Mouse (Mus musculus) stomach, embryonic 16.5 days (tissue): ENCODE data around the gene Ivd. TPM values are rescaled to one million over a fixed set of nuclear protein-coding genes. Genes with fewer than 3 reads are reported as not detected.

Experiments used
- ATAC-seq: fragments of 200-750 bp; cut with Nextera tagmentation; 2 replicates; pipeline ENCODE4 v1.8.0; 2017; ENCODE audit warnings: moderate number of reproducible peaks, moderate TSS enrichment; ENCODE audit not compliant: insufficient read depth, low FRiP score
- H3K27ac ChIP-seq: fragments of 300-500 bp; sonication (generic); 2 replicates; pipeline ENCODE4 v1.5.1; 2014; ENCODE audit warnings: low read length
- H3K27me3 ChIP-seq: fragments of 300-500 bp; sonication (generic); 2 replicates; pipeline ENCODE4 v1.6.1; 2014; ENCODE audit warnings: low read length, control low read depth, mixed read lengths; ENCODE audit not compliant: control insufficient read depth, insufficient read depth
- H3K36me3 ChIP-seq: fragments of 300-500 bp; sonication (generic); 2 replicates; pipeline ENCODE4 v1.6.1; 2014; ENCODE audit warnings: low read length; ENCODE audit not compliant: control insufficient read depth, insufficient read depth
- H3K4me1 ChIP-seq: fragments of 300-500 bp; sonication (generic); 2 replicates; pipeline ENCODE4 v1.6.1; 2014; ENCODE audit warnings: low read length, control low read depth, mixed read lengths; ENCODE audit not compliant: control insufficient read depth, insufficient read depth
- H3K4me2 ChIP-seq: fragments of 300-500 bp; sonication (generic); 2 replicates; pipeline ENCODE4 v1.6.1; 2014; ENCODE audit warnings: low read depth, low read length, mixed read lengths
- H3K4me3 ChIP-seq: fragments of 300-500 bp; sonication (generic); replicated peaks from 2 replicates; pipeline ENCODE4 v1.5.1; 2014; ENCODE audit warnings: mild to moderate bottlenecking, low read length
- H3K9ac ChIP-seq: fragments of 300-500 bp; sonication (generic); 2 replicates; pipeline ENCODE4 v1.6.1; 2014; ENCODE audit warnings: low read length
- H3K9me3 ChIP-seq: fragments of 300-500 bp; sonication (generic); replicated peaks from 2 replicates; pipeline ENCODE4 v1.6.1; 2016; ENCODE audit warnings: low read length, control low read depth; ENCODE audit not compliant: control insufficient read depth
- WGBS: fragments of 180-500 bp; shearing (Covaris S2); extraction: QIAGEN DNeasy Blood & Tissue Kit; methylation state at CpG from one replicate; pipeline ENCODE4 v1.1.7; 2014; 5-methylcytosine and 5-hydroxymethylcytosine counted together
- polyA plus RNA-seq: library from polyadenylated mRNA; unstranded; fragments of >200 nt; fragmentation: Nextera tagmentation; extraction: Ambion mirVana; gene quantifications from 2 replicates; pipeline ENCODE4 v1.2.1, GENCODE M21; 2015

The Ivd gene
- polyA plus RNA-seq, 1 experiment from 2014 or later, result 64.3 TPM

DNA sequence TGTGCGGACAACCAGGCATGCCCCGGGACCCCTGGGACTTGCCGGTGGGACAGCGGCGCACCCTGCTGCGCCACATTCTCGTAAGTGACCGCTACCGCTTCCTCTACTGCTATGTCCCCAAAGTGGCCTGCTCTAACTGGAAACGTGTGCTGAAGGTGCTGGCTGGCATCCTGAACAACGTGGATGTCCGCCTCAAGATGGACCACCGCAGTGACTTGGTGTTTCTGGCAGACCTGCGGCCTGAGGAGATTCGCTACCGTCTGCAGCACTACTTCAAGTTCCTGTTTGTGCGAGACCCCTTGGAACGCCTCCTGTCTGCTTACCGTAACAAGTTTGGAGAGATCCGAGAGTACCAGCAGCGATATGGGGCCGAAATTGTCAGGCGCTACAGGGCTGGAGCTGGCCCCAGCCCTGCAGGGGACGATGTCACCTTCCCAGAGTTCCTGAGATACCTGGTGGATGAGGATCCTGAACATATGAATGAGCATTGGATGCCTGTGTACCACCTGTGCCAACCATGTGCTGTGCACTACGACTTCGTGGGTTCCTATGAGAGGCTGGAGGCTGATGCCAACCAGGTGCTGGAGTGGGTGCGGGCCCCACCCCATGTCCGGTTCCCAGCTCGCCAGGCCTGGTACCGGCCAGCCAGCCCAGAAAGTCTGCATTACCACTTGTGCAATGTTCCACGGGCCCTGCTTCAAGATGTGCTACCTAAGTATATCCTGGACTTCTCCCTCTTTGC is 65.4 kb downstream of the Ivd start:
- 31% methylated on average over 31 of the region's 31 CpGs for WGBS
- Histone ChIP-seq H3K4me2 (peak overlapping the region; percentile 77), H3K27me3 (no peaks in the 10 kb centered on the region), H3K9ac (peak overlapping the region; percentile 84), H3K4me3 (peak overlapping the region; percentile 67), H3K9me3 (no peaks in the 10 kb centered on the region), H3K36me3 (0 out of 2 replicates have a peak, but pooled peaks cover 8% of the 10 kb centered on the region), H3K27ac (peak overlapping the region; percentile 61), H3K4me1 (peaks cover 21% of the 10 kb centered on the region)
- ATAC-seq, result no peak

Other genes with a start within 250 kb of the Ivd start
- gene Pak6, start 198.7 kb upstream of the Ivd start, polyA plus RNA-seq, result 5.2 and 5.4 TPM in 2 replicates
- gene Ankrd63, start 158.0 kb upstream of the Ivd start, polyA plus RNA-seq, result 0.06 TPM in 2 replicates
- gene Plcb2, start 133.5 kb upstream of the Ivd start, polyA plus RNA-seq, result 1.4 and 2.0 TPM in 2 replicates
- 26.0 and 28.5 TPM in 2 replicates for gene Inafm2, start 116.2 kb upstream of the Ivd start, polyA plus RNA-seq
- 2.9 and 4.0 TPM in 2 replicates for gene Ccdc9b, start 99.3 kb upstream of the Ivd start, polyA plus RNA-seq
- gene Phgr1, start 89.2 kb upstream of the Ivd start, polyA plus RNA-seq, result 22.2 and 38.3 TPM in 2 replicates
- 2.1 and 2.5 TPM in 2 replicates for gene Disp2, start 82.2 kb upstream of the Ivd start, polyA plus RNA-seq
- gene Knstrn, start 48.0 kb upstream of the Ivd start, polyA plus RNA-seq, result 75.0 and 86.7 TPM in 2 replicates
- 3.4 and 3.6 TPM in 2 replicates for gene Bahd1, start 38.4 kb downstream of the Ivd start, polyA plus RNA-seq
- gene Chst14, start 64.5 kb downstream of the Ivd start, polyA plus RNA-seq, result 20.1 and 21.1 TPM in 2 replicates
- 23.8 and 24.0 TPM in 2 replicates for gene Ccdc32, start 167.4 kb downstream of the Ivd start, polyA plus RNA-seq
- gene Rpusd2, start 172.8 kb downstream of the Ivd start, polyA plus RNA-seq, result 3.0 and 3.3 TPM in 2 replicates
- gene Knl1, start 185.2 kb downstream of the Ivd start, polyA plus RNA-seq, result 39.3 and 44.8 TPM in 2 replicates